Mouse (Mus musculus): ENCODE data around the gene Atxn7l1. TPM values are rescaled to one million over a fixed set of nuclear protein-coding genes. Genes with fewer than 3 reads are reported as not detected.

The Atxn7l1 gene
- polyA plus RNA-seq, 1 experiment from 2014 or later: 16.6 TPM

GRCm38 (mm10) chr12:33128702-33129101 lies 18.8 kb upstream of the Atxn7l1 start:
- ATAC-seq (ENCODE audit: low FRiP score, low read depth): no peak
- no peak overlapping the region for H3K27ac ChIP-seq
- 52% methylated on average over 7 of the region's 7 CpGs for WGBS

GRCm38 (mm10) chr12:33129410-33129809 lies 18.1 kb upstream of the Atxn7l1 start:
- Histone ChIP-seq H3K4me3 (no peak overlapping the region), H3K36me3 (no peaks in the 10 kb centered on the region), H3K4me1 (peaks cover 2% of the 10 kb centered on the region; the same call in 1 of the 2 replicates), H3K9me3 (no peaks in the 10 kb centered on the region), H3K27ac (no peak overlapping the region), H3K4me2 (replicated peaks) (no peak overlapping the region), H3K9ac (no peak overlapping the region), H3K27me3 (replicated peaks) (no peaks in the 10 kb centered on the region; the same call in 1 of the 2 replicates)
- 27% methylated on average over 4 of the region's 4 CpGs for WGBS
- ATAC-seq (ENCODE audit: low FRiP score, low read depth): no peak

More at GRCm38 (mm10) chr12:33128702-33129101, 18.8 kb upstream of the Atxn7l1 start:
- Histone ChIP-seq H3K4me3 (no peak overlapping the region), H3K27me3 (replicated peaks) (no peaks in the 10 kb centered on the region; the same call in 1 of the 2 replicates), H3K4me2 (replicated peaks) (no peak overlapping the region), H3K36me3 (no peaks in the 10 kb centered on the region), H3K9me3 (no peaks in the 10 kb centered on the region), H3K4me1 (peaks cover 2% of the 10 kb centered on the region; the same call in 1 of the 2 replicates), H3K9ac (no peak overlapping the region)

GRCm38 (mm10) chr12:33130401-33130800 lies 17.1 kb upstream of the Atxn7l1 start:
- no peak overlapping the region for H3K4me2 ChIP-seq (replicated peaks)
- H3K27ac ChIP-seq: no peak overlapping the region
- no peaks in the 10 kb centered on the region; the same call in 1 of the 2 replicates for H3K27me3 ChIP-seq (replicated peaks)
- no peak overlapping the region for H3K9ac ChIP-seq
- 0 out of 2 replicates have a peak, but pooled peaks have one; percentile 39 for ATAC-seq (ENCODE audit: low FRiP score, low read depth)
- 43% methylated on average over 8 of the region's 8 CpGs for WGBS
- no peaks in the 10 kb centered on the region for H3K36me3 ChIP-seq
- no peak overlapping the region for H3K4me3 ChIP-seq
- H3K4me1 ChIP-seq: peaks cover 2% of the 10 kb centered on the region; the same call in 1 of the 2 replicates
- no peaks in the 10 kb centered on the region for H3K9me3 ChIP-seq

GRCm38 (mm10) chr12:33131796-33132195 lies 15.7 kb upstream of the Atxn7l1 start:
- no peaks in the 10 kb centered on the region for H3K9me3 ChIP-seq
- no peak for ATAC-seq (ENCODE audit: low FRiP score, low read depth)
- no peak overlapping the region for H3K4me3 ChIP-seq
- no peak overlapping the region for H3K9ac ChIP-seq
- no peak overlapping the region for H3K27ac ChIP-seq
- no peaks in the 10 kb centered on the region for H3K36me3 ChIP-seq
- no peaks in the 10 kb centered on the region; the same call in 1 of the 2 replicates for H3K27me3 ChIP-seq (replicated peaks)
- no peak overlapping the region for H3K4me2 ChIP-seq (replicated peaks)
- 88% methylated on average over 7 of the region's 7 CpGs for WGBS
- H3K4me1 ChIP-seq: peaks cover 2% of the 10 kb centered on the region; the same call in 1 of the 2 replicates

- Histone ChIP-seq H3K4me3 (no peak overlapping the region), H3K4me2 (replicated peaks) (no peak overlapping the region), H3K36me3 (no peaks in the 10 kb centered on the region; the same call in 1 of the 2 replicates), H3K9ac (no peak overlapping the region), H3K4me1 (no peaks in the 10 kb centered on the region), H3K27ac (no peak overlapping the region), H3K27me3 (replicated peaks) (no peaks in the 10 kb centered on the region), H3K9me3 (no peaks in the 10 kb centered on the region)
- no peak for ATAC-seq (ENCODE audit: low FRiP score, low read depth)
- WGBS: 91% methylated on average over 1 of the region's 1 CpGs
These were observed 9.6 kb upstream of the Atxn7l1 start for GRCm38 (mm10) chr12:33137857-33138256.

GRCm38 (mm10) chr12:33139083-33139482 lies 8.4 kb upstream of the Atxn7l1 start:
- WGBS: 81% methylated on average over 3 of the region's 3 CpGs
- Histone ChIP-seq H3K4me1 (no peaks in the 10 kb centered on the region), H3K9me3 (no peaks in the 10 kb centered on the region), H3K4me2 (replicated peaks) (no peak overlapping the region), H3K9ac (no peak overlapping the region), H3K36me3 (no peaks in the 10 kb centered on the region; the same call in 1 of the 2 replicates), H3K27me3 (replicated peaks) (no peaks in the 10 kb centered on the region), H3K27ac (no peak overlapping the region), H3K4me3 (no peak overlapping the region)
- no peak for ATAC-seq (ENCODE audit: low FRiP score, low read depth)

- peaks cover 14% of the 10 kb centered on the region for H3K4me1 ChIP-seq
- no peaks in the 10 kb centered on the region; the same call in 1 of the 2 replicates for H3K36me3 ChIP-seq
- 69% methylated on average over 8 of the region's 8 CpGs for WGBS
- no peak for ATAC-seq (ENCODE audit: low FRiP score, low read depth)
- 0 out of 2 replicates have a peak, but pooled peaks cover 7% of the 10 kb centered on the region for H3K27me3 ChIP-seq (replicated peaks)
- no peak overlapping the region for H3K9ac ChIP-seq
- H3K4me3 ChIP-seq: no peak overlapping the region
- no peaks in the 10 kb centered on the region for H3K9me3 ChIP-seq
- no peak overlapping the region for H3K4me2 ChIP-seq (replicated peaks)
- no peak overlapping the region for H3K27ac ChIP-seq
These were observed 3.0 kb upstream of the Atxn7l1 start for GRCm38 (mm10) chr12:33144456-33144855.

- peak; percentile 78 for ATAC-seq (ENCODE audit: low FRiP score, low read depth)
- H3K4me1 ChIP-seq: peaks cover 14% of the 10 kb centered on the region
- no peaks in the 10 kb centered on the region for H3K36me3 ChIP-seq
- peak overlapping the region; percentile 67 for H3K4me3 ChIP-seq
- peak overlapping the region; percentile 82 for H3K9ac ChIP-seq
- no peaks in the 10 kb centered on the region for H3K9me3 ChIP-seq
- 0 out of 2 replicates have a peak overlapping the region, but pooled peaks have one; percentile 1 for H3K27ac ChIP-seq
- WGBS: 7% methylated on average over 29 of the region's 29 CpGs
- H3K4me2 ChIP-seq (replicated peaks): peak overlapping the region; percentile 91
- H3K27me3 ChIP-seq (replicated peaks): 0 out of 2 replicates have a peak, but pooled peaks cover 7% of the 10 kb centered on the region
These were observed 665 bp upstream of the Atxn7l1 start for GRCm38 (mm10) chr12:33146622-33147433.

- Histone ChIP-seq H3K27me3 (replicated peaks) (0 out of 2 replicates have a peak, but pooled peaks cover 7% of the 10 kb centered on the region), H3K36me3 (peaks cover 3% of the 10 kb centered on the region; the same call in 1 of the 2 replicates), H3K27ac (no peak overlapping the region), H3K4me2 (replicated peaks) (peak overlapping the region; percentile 91), H3K9me3 (no peaks in the 10 kb centered on the region), H3K4me1 (peaks cover 14% of the 10 kb centered on the region), H3K9ac (no peak overlapping the region), H3K4me3 (no peak overlapping the region)
- WGBS: 95% methylated on average over 16 of the region's 16 CpGs
- ATAC-seq (ENCODE audit: low FRiP score, low read depth): no peak
These were observed 2.2 kb downstream of the Atxn7l1 start for GRCm38 (mm10) chr12:33149544-33150190.

- Histone ChIP-seq H3K27me3 (replicated peaks) (no peaks in the 10 kb centered on the region), H3K9me3 (no peaks in the 10 kb centered on the region), H3K4me3 (no peak overlapping the region), H3K27ac (no peak overlapping the region), H3K36me3 (peaks cover 3% of the 10 kb centered on the region; the same call in 1 of the 2 replicates), H3K9ac (no peak overlapping the region), H3K4me1 (peaks cover 20% of the 10 kb centered on the region), H3K4me2 (replicated peaks) (no peak overlapping the region)
- 82% methylated on average over 7 of the region's 7 CpGs for WGBS
- no peak for ATAC-seq (ENCODE audit: low FRiP score, low read depth)
These were observed 5.6 kb downstream of the Atxn7l1 start for GRCm38 (mm10) chr12:33153131-33153530.

- no peak for ATAC-seq (ENCODE audit: low FRiP score, low read depth)
- Histone ChIP-seq H3K27ac (no peak overlapping the region), H3K36me3 (peaks cover 3% of the 10 kb centered on the region; the same call in 1 of the 2 replicates), H3K27me3 (replicated peaks) (no peaks in the 10 kb centered on the region), H3K4me1 (peaks cover 13% of the 10 kb centered on the region), H3K4me3 (no peak overlapping the region), H3K4me2 (replicated peaks) (no peak overlapping the region), H3K9me3 (no peaks in the 10 kb centered on the region), H3K9ac (no peak overlapping the region)
- WGBS: 92% methylated on average over 3 of the region's 3 CpGs
These were observed 6.4 kb downstream of the Atxn7l1 start for GRCm38 (mm10) chr12:33153850-33154249.

GRCm38 (mm10) chr12:33154732-33155131 lies 7.2 kb downstream of the Atxn7l1 start:
- H3K9ac ChIP-seq: no peak overlapping the region
- H3K9me3 ChIP-seq: no peaks in the 10 kb centered on the region
- H3K4me3 ChIP-seq: no peak overlapping the region
- 88% methylated on average over 3 of the region's 3 CpGs for WGBS
- H3K4me2 ChIP-seq (replicated peaks): no peak overlapping the region
- H3K4me1 ChIP-seq: peaks cover 8% of the 10 kb centered on the region
- peaks cover 3% of the 10 kb centered on the region; the same call in 1 of the 2 replicates for H3K36me3 ChIP-seq
- H3K27me3 ChIP-seq (replicated peaks): no peaks in the 10 kb centered on the region
- no peak for ATAC-seq (ENCODE audit: low FRiP score, low read depth)
- no peak overlapping the region for H3K27ac ChIP-seq

All from neural tube, embryonic 12.5 days (tissue).